Mouse (Mus musculus) limb, embryonic 14.5 days (tissue): ENCODE results near the gene Dnah7b. TPM values are rescaled to one million over a fixed set of nuclear protein-coding genes. Genes with fewer than 3 reads are reported as not detected.
"Not testable (repeated sequence)": the region's sequence is repeated elsewhere in the genome, so short reads cannot be mapped to it uniquely, and the experiment has no call there.

Experiments
- ATAC-seq: fragments of 200-750 bp; cut with Nextera tagmentation; 2 replicates; pipeline ENCODE4 v1.8.0; 2017; ENCODE audit warnings: low read depth, moderate number of reproducible peaks, moderate TSS enrichment; ENCODE audit not compliant: low FRiP score
- DNase-seq: peaks from one replicate; pipeline ENCODE4 v3.0.0-alpha.2; 2015; ENCODE audit warnings: low spot score
- H3K27ac ChIP-seq: fragments of 300-500 bp; sonication (generic); replicated peaks from 2 replicates; pipeline ENCODE4 v1.5.1; 2014; ENCODE audit warnings: low read depth, mild to moderate bottlenecking, low read length, moderate library complexity, mixed read lengths
- H3K27me3 ChIP-seq: fragments of 300-500 bp; sonication (generic); 2 replicates; pipeline ENCODE4 v1.6.1; 2014; ENCODE audit warnings: low read length, mixed read lengths; ENCODE audit not compliant: control insufficient read depth, insufficient read depth
- H3K36me3 ChIP-seq: fragments of 300-500 bp; sonication (generic); 2 replicates; pipeline ENCODE4 v1.6.1; 2014; ENCODE audit warnings: mild to moderate bottlenecking, low read length, moderate library complexity, mixed read lengths; ENCODE audit not compliant: control insufficient read depth, insufficient read depth
- H3K4me1 ChIP-seq: fragments of 300-500 bp; sonication (generic); 2 replicates; pipeline ENCODE4 v1.6.1; 2014; ENCODE audit warnings: antibody characterized with exemption, low read length, mixed read lengths; ENCODE audit not compliant: control insufficient read depth, insufficient read depth
- H3K4me2 ChIP-seq: fragments of 300-500 bp; sonication (generic); replicated peaks from 2 replicates; pipeline ENCODE4 v1.6.1; 2014; ENCODE audit warnings: low read depth, mild to moderate bottlenecking, low read length, moderate library complexity; ENCODE audit not compliant: severe bottlenecking
- H3K4me3 ChIP-seq: fragments of 300-500 bp; sonication (generic); replicated peaks from 2 replicates; pipeline ENCODE4 v1.5.1; 2014; ENCODE audit warnings: low read length
- H3K9ac ChIP-seq: fragments of 300-500 bp; sonication (generic); 2 replicates; pipeline ENCODE4 v1.6.1; 2014; ENCODE audit warnings: mild to moderate bottlenecking, low read depth, low read length, moderate library complexity; ENCODE audit not compliant: severe bottlenecking
- H3K9me3 ChIP-seq: fragments of 300-500 bp; sonication (generic); 2 replicates; pipeline ENCODE4 v1.6.1; 2016; ENCODE audit warnings: low read length; ENCODE audit not compliant: control insufficient read depth
- POLR2A ChIP-seq: fragments of 200-500 bp; IDR thresholded peaks from 2 replicates; pipeline ENCODE4 v1.8.0; 2012; ENCODE audit warnings: inconsistent platforms, mild to moderate bottlenecking, moderate library complexity, borderline replicate concordance; ENCODE audit not compliant: insufficient read depth, insufficient read length; ENCODE audit errors: extremely low read depth
- WGBS: fragments of 180-500 bp; shearing (Covaris S2); extraction: QIAGEN DNeasy Blood & Tissue Kit; methylation state at CpG from one replicate; pipeline ENCODE4 v1.1.7; 2014; 5-methylcytosine and 5-hydroxymethylcytosine counted together
- polyA plus RNA-seq, 2 experiments: library from polyadenylated mRNA; depleted of rRNA in 1 of 2; stranded (reverse) in 1 of 2; unstranded in 1 of 2; fragments of >200 nt; fragmentation: Nextera tagmentation in 1 of 2; extraction: Ambion mirVana in 1 of 2; gene quantifications; 2 replicates each; pipeline versions ENCODE4 v1.2.1 to v1.2.3; 2012 to 2014

Gene Dnah7b
- polyA plus RNA-seq, 2 experiments: 2.3 to 4.9 TPM

DNA sequence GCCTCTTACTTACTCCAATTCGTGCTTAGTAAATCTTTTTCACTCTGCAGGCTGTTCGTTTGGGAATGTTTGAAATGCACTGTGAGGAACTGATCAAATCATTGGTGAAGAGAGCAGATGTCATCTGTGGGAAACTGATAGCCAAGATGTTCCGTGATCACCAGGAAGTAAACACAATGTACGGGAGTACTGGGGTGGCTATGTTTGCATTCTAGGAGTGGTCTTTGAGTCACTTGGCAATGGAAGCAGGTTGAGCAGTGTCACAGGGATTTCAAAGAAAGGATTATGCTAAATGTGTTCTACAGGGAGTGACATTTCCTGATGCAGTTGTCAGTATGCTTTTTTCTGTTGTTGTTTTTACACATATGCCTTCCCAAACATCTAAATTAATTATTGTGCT is 61.9 kb downstream of the Dnah7b start:
- 81% methylated on average over 4 of the region's 4 CpGs for WGBS
- H3K4me3 ChIP-seq: no peak overlapping the region
- H3K36me3 ChIP-seq: no peaks in the 10 kb centered on the region
- no peak overlapping the region for H3K27ac ChIP-seq
- H3K4me1 ChIP-seq: no peaks in the 10 kb centered on the region
- TF ChIP-seq POLR2A: no peak
- H3K4me2 ChIP-seq: no peak overlapping the region
- H3K9ac ChIP-seq: no peak overlapping the region
- ATAC-seq (no peak), DNase-seq (no peak)
- no peaks in the 10 kb centered on the region for H3K27me3 ChIP-seq
- H3K9me3 ChIP-seq: no peaks in the 10 kb centered on the region

DNA sequence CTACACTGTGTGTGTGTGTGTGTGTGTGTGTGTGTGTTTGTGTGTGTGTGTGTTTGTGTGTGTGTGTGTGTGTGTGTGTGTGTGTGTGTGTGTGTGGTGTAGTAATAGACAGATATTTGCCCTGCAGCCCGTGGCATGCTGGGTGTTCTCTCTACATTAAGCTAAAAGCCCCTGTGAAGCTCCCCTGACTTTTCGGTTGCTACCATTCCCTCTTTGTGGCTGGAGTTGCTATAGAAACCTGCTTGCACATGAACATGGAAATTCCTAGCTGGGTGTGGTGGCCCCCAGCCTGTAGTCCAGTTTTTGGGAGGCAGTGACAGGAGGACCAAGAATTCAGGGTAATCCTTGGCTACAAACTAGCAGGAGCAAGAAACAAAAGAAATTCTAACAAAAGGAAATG is 130.7 kb downstream of the Dnah7b start:
- not testable (repeated sequence) for H3K4me1 ChIP-seq, H3K9me3 ChIP-seq

DNA sequence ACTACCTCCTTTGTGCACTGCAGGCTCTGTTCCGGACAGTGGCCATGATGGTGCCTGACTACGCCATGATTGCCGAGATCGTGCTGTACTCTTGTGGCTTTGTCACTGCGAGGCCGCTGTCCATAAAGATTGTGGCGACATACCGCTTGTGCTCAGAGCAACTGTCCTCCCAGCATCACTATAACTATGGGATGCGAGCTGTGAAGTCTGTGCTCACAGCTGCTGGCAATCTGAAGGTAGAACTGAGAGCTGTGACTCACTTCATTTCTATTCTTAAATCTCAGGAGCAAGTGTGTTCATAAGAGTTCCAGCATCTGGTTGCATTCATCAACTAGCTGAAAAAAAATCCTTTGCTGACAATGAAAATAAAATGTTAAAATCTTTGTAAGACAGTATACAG is 135.1 kb downstream of the Dnah7b start:
- 85% methylated on average over 9 of the region's 9 CpGs for WGBS
- H3K4me2 ChIP-seq, H3K27me3 ChIP-seq, H3K4me1 ChIP-seq, ATAC-seq, H3K9me3 ChIP-seq, H3K4me3 ChIP-seq, H3K27ac ChIP-seq, DNase-seq, H3K36me3 ChIP-seq, H3K9ac ChIP-seq: not testable (repeated sequence)

More for the DNA sequence above, 130.7 kb downstream of the Dnah7b start:
- DNase-seq, H3K36me3 ChIP-seq, H3K9ac ChIP-seq, H3K27ac ChIP-seq, ATAC-seq, H3K4me3 ChIP-seq, H3K27me3 ChIP-seq, H3K4me2 ChIP-seq: not testable (repeated sequence)
- WGBS: 69% methylated on average over 2 of the region's 2 CpGs

DNA sequence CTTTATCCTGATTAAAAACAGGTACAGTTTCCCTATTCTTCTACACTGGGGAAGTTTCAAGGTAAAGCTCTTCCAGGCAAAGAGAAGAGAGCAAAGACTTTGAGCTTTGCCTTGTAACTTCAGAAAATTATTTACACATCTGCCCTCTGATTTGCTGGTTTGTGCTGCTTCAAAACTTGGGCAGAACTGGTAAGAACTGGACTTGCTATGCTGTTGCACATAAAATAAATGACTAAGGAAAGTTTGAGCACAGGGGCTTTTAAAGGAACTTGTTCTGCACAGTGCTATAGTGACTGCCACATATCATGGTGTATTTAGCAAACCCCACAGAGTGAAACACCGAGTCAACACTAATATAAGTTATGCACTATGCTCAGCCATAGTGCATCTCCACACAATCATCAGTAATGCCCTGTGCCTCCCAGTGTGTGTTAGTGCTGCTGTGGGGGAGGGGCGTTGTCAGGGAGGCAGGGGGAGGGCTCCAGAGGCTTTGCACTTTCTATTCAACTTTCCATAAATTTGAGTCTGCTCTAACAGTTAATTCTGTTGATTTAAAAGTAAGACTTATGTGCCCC is 144.0 kb downstream of the Dnah7b start:
- not testable (repeated sequence) for H3K4me3 ChIP-seq, H3K9me3 ChIP-seq, H3K4me2 ChIP-seq, H3K36me3 ChIP-seq, H3K27ac ChIP-seq, H3K9ac ChIP-seq, ATAC-seq, H3K27me3 ChIP-seq, DNase-seq, H3K4me1 ChIP-seq
- 57% methylated on average over 2 of the region's 2 CpGs for WGBS

DNA sequence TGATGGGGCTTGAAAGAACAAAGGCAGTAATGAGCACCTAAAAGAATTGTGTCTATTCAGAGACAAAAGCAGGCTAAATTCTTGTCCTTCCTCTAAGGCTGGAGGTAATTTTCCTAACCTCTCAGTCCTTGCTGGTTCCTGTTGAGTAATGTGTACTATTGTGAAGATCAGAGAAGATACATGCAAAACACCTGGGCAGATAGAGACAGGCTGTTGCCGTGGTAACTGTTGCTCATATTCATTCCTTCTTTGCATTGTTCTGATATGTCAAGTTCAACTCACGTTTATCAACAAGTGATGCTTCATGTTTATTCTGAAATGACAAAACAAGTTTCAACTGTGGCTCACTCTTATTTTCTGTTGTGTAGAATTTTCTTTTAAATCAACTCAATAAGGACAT is 156.6 kb downstream of the Dnah7b start:
- H3K9ac ChIP-seq, H3K9me3 ChIP-seq, H3K27me3 ChIP-seq, H3K27ac ChIP-seq, DNase-seq, H3K36me3 ChIP-seq, H3K4me1 ChIP-seq, H3K4me2 ChIP-seq, H3K4me3 ChIP-seq, ATAC-seq: not testable (repeated sequence)
- WGBS: 80% methylated on average over 2 of the region's 2 CpGs

DNA sequence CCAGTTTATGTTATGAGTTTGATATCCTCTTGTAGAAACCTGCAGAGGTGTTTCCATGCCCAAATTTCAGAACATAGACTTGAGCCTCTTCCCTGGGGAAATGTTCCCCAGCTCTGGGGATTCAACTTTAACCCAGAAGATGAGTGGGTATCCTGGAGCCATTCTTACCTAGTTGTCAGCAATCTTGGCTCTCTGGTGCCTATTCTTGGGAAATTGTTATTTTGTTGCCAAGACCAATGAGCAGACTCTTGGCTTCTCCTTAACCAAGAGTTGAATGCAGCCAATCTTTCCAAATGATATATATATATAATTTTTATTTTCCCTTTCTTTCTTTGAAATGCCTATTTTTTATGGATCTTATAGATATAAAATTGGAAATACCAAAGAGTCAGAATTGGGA is 160.0 kb downstream of the Dnah7b start:
- not testable (repeated sequence) for H3K4me1 ChIP-seq, H3K9ac ChIP-seq, H3K36me3 ChIP-seq, H3K4me3 ChIP-seq, H3K27ac ChIP-seq, H3K4me2 ChIP-seq, ATAC-seq, DNase-seq, H3K9me3 ChIP-seq, H3K27me3 ChIP-seq

DNA sequence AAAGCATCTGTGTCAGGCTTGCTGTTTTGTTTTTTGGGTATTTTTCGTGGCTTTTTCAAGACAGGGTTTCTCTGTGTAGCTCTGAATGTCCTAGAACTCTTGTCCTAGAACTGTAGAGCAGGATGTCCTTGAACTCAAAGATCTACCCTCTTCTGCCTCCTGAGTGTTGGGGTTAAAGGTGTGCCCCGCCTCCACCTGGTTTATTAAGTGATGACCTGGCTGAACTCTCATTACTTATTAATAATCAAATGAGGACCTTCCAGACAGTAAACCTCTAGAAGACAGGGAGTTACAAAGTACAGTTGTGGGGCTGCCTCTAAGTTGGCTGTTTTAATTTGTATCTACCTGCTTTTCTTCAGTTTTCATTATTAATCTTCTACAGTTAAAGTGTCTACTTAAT is 202.7 kb downstream of the Dnah7b start:
- not testable (repeated sequence) for H3K27me3 ChIP-seq, DNase-seq, H3K9ac ChIP-seq, H3K27ac ChIP-seq, H3K4me1 ChIP-seq, ATAC-seq, H3K36me3 ChIP-seq, H3K4me2 ChIP-seq, H3K4me3 ChIP-seq, H3K9me3 ChIP-seq
- 77% methylated on average over 2 of the region's 2 CpGs for WGBS
